Mouse (Mus musculus) right cerebral cortex, adult 18-20 months (tissue): Measurements from ENCODE around the gene Ttll11.

Experiments
- DNase-seq: peaks from one replicate; pipeline ENCODE4 v3.0.0; 2022; ENCODE audit warnings: mixed read lengths

Gene Ttll11

GRCm38 (mm10) chr2:35851420-35852163 is 128.1 kb downstream of the Ttll11 start:
- DNase-seq: no peak

GRCm38 (mm10) chr2:35849632-35850230 is 130.0 kb downstream of the Ttll11 start:
- DNase-seq: no peak

GRCm38 (mm10) chr2:35845611-35846504 is 133.9 kb downstream of the Ttll11 start:
- peak; percentile 89 for DNase-seq

GRCm38 (mm10) chr2:35843896-35844690 is 135.6 kb downstream of the Ttll11 start:
- no peak for DNase-seq

- DNase-seq: peak; percentile 59
These were observed 136.8 kb downstream of the Ttll11 start for GRCm38 (mm10) chr2:35842780-35843474.

- no peak for DNase-seq
These were observed 137.8 kb downstream of the Ttll11 start for GRCm38 (mm10) chr2:35841841-35842420.

GRCm38 (mm10) chr2:35840956-35841816 is 138.5 kb downstream of the Ttll11 start:
- no peak for DNase-seq

- no peak for DNase-seq
These were observed 140.8 kb downstream of the Ttll11 start for GRCm38 (mm10) chr2:35838751-35839479.

- DNase-seq: no peak
These were observed 145.4 kb downstream of the Ttll11 start for GRCm38 (mm10) chr2:35834198-35834913.

- DNase-seq: no peak
These were observed 146.2 kb downstream of the Ttll11 start for GRCm38 (mm10) chr2:35833546-35833945.

GRCm38 (mm10) chr2:35832742-35833425 is 146.8 kb downstream of the Ttll11 start:
- DNase-seq: no peak

GRCm38 (mm10) chr2:35831904-35832581 is 147.7 kb downstream of the Ttll11 start:
- no peak for DNase-seq

- DNase-seq: no peak
These were observed 148.5 kb downstream of the Ttll11 start for GRCm38 (mm10) chr2:35830966-35831903.

GRCm38 (mm10) chr2:35829136-35829535 is 150.6 kb downstream of the Ttll11 start:
- no peak for DNase-seq

GRCm38 (mm10) chr2:35827886-35828285 is 151.8 kb downstream of the Ttll11 start:
- DNase-seq: no peak

GRCm38 (mm10) chr2:35825157-35825556 is 154.6 kb downstream of the Ttll11 start:
- no peak for DNase-seq

GRCm38 (mm10) chr2:35823589-35823988 is 156.1 kb downstream of the Ttll11 start:
- no peak for DNase-seq
